Mouse (Mus musculus) bone marrow, adult 2 months (tissue): ENCODE data around the gene Qars. TPM values are rescaled to one million over a fixed set of nuclear protein-coding genes. Genes with fewer than 3 reads are reported as not detected.

Source experiments
- H3K27ac ChIP-seq: fragments of 200-500 bp; 2 replicates; pipeline ENCODE4 v1.5.1; 2012; ENCODE audit warnings: low read depth, mild to moderate bottlenecking, control low read depth, inconsistent platforms, low read length; ENCODE audit not compliant: control insufficient read depth, poor library complexity, insufficient read depth
- H3K4me1 ChIP-seq: fragments of 200-500 bp; 2 replicates; pipeline ENCODE4 v1.6.1; 2011; ENCODE audit warnings: low read length; ENCODE audit not compliant: control insufficient read depth, insufficient read depth
- H3K4me3 ChIP-seq: fragments of 200-500 bp; replicated peaks from 2 replicates; pipeline ENCODE3; 2011; ENCODE audit warnings: mild to moderate bottlenecking, low read depth, low read length, control low read depth; ENCODE audit not compliant: control insufficient read depth
- CTCF ChIP-seq: fragments of 200-500 bp; IDR thresholded peaks from 2 replicates; pipeline ENCODE4 v1.5.1; 2011; ENCODE audit warnings: low read length, control low read depth; ENCODE audit not compliant: control insufficient read depth, insufficient read depth
- POLR2A ChIP-seq: fragments of 200-500 bp; IDR thresholded peaks from 2 replicates; pipeline ENCODE4 v1.6.1; 2011; ENCODE audit warnings: low read depth, mild to moderate bottlenecking, control low read depth, low read length, borderline replicate concordance; ENCODE audit not compliant: control insufficient read depth
- WGBS: fragments of 180-500 bp; shearing (Covaris S2); methylation state at CpG from one replicate; pipeline ENCODE4 v1.1.7; 2018; 5-methylcytosine and 5-hydroxymethylcytosine counted together
- polyA plus RNA-seq: library from polyadenylated mRNA; stranded (reverse); fragments of >200 nt; gene quantifications from 2 replicates; pipeline ENCODE4 v1.2.4, GENCODE M21; 2011; ENCODE audit warnings: low replicate concordance; ENCODE audit not compliant: missing spikeins, insufficient read depth, insufficient read length

The Qars gene
- polyA plus RNA-seq, 1 experiment = 170 TPM

GRCm38 (mm10) chr9:108523341-108523740 is 15.8 kb downstream of the Qars start:
- whole genome bisulfite sequencing = 93% methylated on average over 4 of the region's 4 CpGs
- H3K4me3 ChIP-seq = no peak overlapping the region
- TF ChIP-seq POLR2A (no peak), CTCF (no peak)
- H3K4me1 ChIP-seq = no peaks in the 10 kb centered on the region
- no peak overlapping the region for H3K27ac ChIP-seq

GRCm38 (mm10) chr9:108525400-108525799 is 17.9 kb downstream of the Qars start:
- 59% methylated on average over 3 of the region's 3 CpGs for WGBS
- Histone ChIP-seq H3K4me1 (no peaks in the 10 kb centered on the region), H3K27ac (no peak overlapping the region), H3K4me3 (no peak overlapping the region)
- TF ChIP-seq POLR2A = no peak
- TF ChIP-seq CTCF = no peak

- Histone ChIP-seq H3K27ac (no peak overlapping the region), H3K4me1 (no peaks in the 10 kb centered on the region), H3K4me3 (no peak overlapping the region)
- TF ChIP-seq CTCF = no peak
- WGBS = 89% methylated on average over 1 of the region's 1 CpGs
Measured at GRCm38 (mm10) chr9:108530954-108531353, 23.4 kb downstream of the Qars start.

- WGBS = 92% methylated on average over 1 of the region's 1 CpGs
- Histone ChIP-seq H3K4me1 (no peaks in the 10 kb centered on the region), H3K4me3 (no peak overlapping the region), H3K27ac (no peak overlapping the region)
- no peak for TF ChIP-seq POLR2A
- no peak for TF ChIP-seq CTCF
Measured at GRCm38 (mm10) chr9:108531496-108531895, 24.0 kb downstream of the Qars start.

- Histone ChIP-seq H3K4me3 (no peak overlapping the region), H3K4me1 (no peaks in the 10 kb centered on the region), H3K27ac (no peak overlapping the region)
- TF ChIP-seq CTCF (no peak), POLR2A (no peak)
Measured at GRCm38 (mm10) chr9:108540846-108541245, 33.3 kb downstream of the Qars start.

- TF ChIP-seq POLR2A (no peak), CTCF (no peak)
- 96% methylated on average over 3 of the region's 3 CpGs for WGBS
- no peaks in the 10 kb centered on the region for H3K4me1 ChIP-seq
Measured at GRCm38 (mm10) chr9:108545986-108546385, 38.5 kb downstream of the Qars start.

GRCm38 (mm10) chr9:108546875-108547274 is 39.4 kb downstream of the Qars start:
- WGBS = 86% methylated on average over 1 of the region's 1 CpGs
- Histone ChIP-seq H3K4me3 (no peak overlapping the region), H3K4me1 (no peaks in the 10 kb centered on the region), H3K27ac (no peak overlapping the region)
- TF ChIP-seq CTCF = no peak
- TF ChIP-seq POLR2A = no peak

More at GRCm38 (mm10) chr9:108545986-108546385, 38.5 kb downstream of the Qars start:
- Histone ChIP-seq H3K4me3 (no peak overlapping the region), H3K27ac (no peak overlapping the region)

GRCm38 (mm10) chr9:108559169-108559568 is 51.7 kb downstream of the Qars start:
- TF ChIP-seq POLR2A (no peak), CTCF (no peak)
- Histone ChIP-seq H3K27ac (no peak overlapping the region), H3K4me3 (no peak overlapping the region), H3K4me1 (no peaks in the 10 kb centered on the region; the same call in 1 of the 2 replicates)
- WGBS = 90% methylated on average over 4 of the region's 4 CpGs

- TF ChIP-seq POLR2A = peak; percentile 85; the same call in 1 of the 2 replicates
- no peak for TF ChIP-seq CTCF
- Histone ChIP-seq H3K4me1 (no peaks in the 10 kb centered on the region; the same call in 1 of the 2 replicates), H3K4me3 (peak within 1 kb of the TSS; percentile 79), H3K27ac (peak within 1 kb of the TSS; percentile 31)
- under 1% methylated on average over 53 of the region's 53 CpGs for WGBS
Measured at GRCm38 (mm10) chr9:108560227-108560841, 52.8 kb downstream of the Qars start, which contains the start of gene Impdh2. Impdh2 (plus strand) TSS chr9:108560286.
